Mouse (Mus musculus): Measurements from ENCODE around the gene Pml. TPM values are rescaled to one million over a fixed set of nuclear protein-coding genes. Genes with fewer than 3 reads are reported as not detected.
A peak's percentile ranks its signal among the peaks of the same experiment; 100 is the strongest.
"Not testable (repeated sequence)": the region's sequence is repeated elsewhere in the genome, so short reads cannot be mapped to it uniquely, and the experiment has no call there.

The Pml gene
- polyA plus RNA-seq, 1 experiment from 2014 or later = 6.4 TPM

DNA sequence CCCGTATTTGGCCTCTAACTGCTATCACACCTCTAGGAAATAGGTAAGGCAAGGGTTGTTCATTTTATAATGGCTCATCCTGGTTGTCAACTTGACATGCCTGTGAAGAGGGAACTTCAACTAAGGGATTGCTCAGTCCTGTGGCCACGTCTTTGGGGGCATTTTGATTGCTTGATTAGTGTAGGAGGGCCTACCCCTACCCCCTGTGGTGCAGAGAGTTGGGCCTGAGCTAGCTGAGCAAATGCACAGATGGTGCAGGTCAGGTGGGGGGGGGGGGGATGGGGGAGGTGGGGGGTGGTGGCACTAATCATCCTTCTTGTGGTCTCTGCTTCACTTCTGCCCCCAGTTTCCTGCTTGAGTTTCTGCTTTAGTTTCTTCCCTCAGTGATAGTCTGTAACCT lies 5.5 kb upstream of the Pml start:
- no peak overlapping the region for H3K4me2 ChIP-seq (replicated peaks; ENCODE audit: low read depth, low read length)
- 0 out of 2 replicates have a peak, but pooled peaks cover 5% of the 10 kb centered on the region for H3K36me3 ChIP-seq (ENCODE audit: insufficient read depth, low read length)
- TF ChIP-seq CTCF (IDR thresholded peaks at IDR 0.05) (no peak), EP300 (IDR thresholded peaks at IDR 0.05) (no peak)
- ATAC-seq (no peak), DNase-seq (ENCODE audit: low spot score) (no peak)
- peaks cover 3% of the 10 kb centered on the region; the same call in 1 of the 2 replicates for H3K4me1 ChIP-seq (ENCODE audit: insufficient read depth, low read depth, low read length)
- no peaks in the 10 kb centered on the region for H3K9me3 ChIP-seq (ENCODE audit: low read length)
- no peak overlapping the region for H3K27ac ChIP-seq (ENCODE audit: low read length)
- no peak overlapping the region for H3K9ac ChIP-seq (replicated peaks; ENCODE audit: low read depth)
- no peaks in the 10 kb centered on the region for H3K27me3 ChIP-seq (replicated peaks; ENCODE audit: insufficient read depth, low read length)
- WGBS = 70% methylated on average over 2 of the region's 2 CpGs
- H3K4me3 ChIP-seq (ENCODE audit: low read depth, low read length) = no peak overlapping the region

GRCm38 (mm10) chr9:58253805-58254122 lies 4.2 kb upstream of the Pml start:
- not testable (repeated sequence) for DNase-seq (ENCODE audit: low spot score); H3K27me3 ChIP-seq (replicated peaks; ENCODE audit: insufficient read depth, low read length); H3K9me3 ChIP-seq (ENCODE audit: low read length); ATAC-seq; H3K4me1 ChIP-seq (ENCODE audit: insufficient read depth, low read depth, low read length); H3K36me3 ChIP-seq (ENCODE audit: insufficient read depth, low read length)
- Histone ChIP-seq H3K4me2 (replicated peaks; ENCODE audit: low read depth, low read length) (peak overlapping the region; percentile 70), H3K27ac (ENCODE audit: low read length) (0 out of 2 replicates have a peak overlapping the region, but pooled peaks have one; percentile 76), H3K4me3 (ENCODE audit: low read depth, low read length) (peak overlapping the region; percentile 72), H3K9ac (replicated peaks; ENCODE audit: low read depth) (peak overlapping the region; percentile 52)
- WGBS = 57% methylated on average over 5 of the region's 5 CpGs

- ATAC-seq (peak; percentile 99), DNase-seq (ENCODE audit: low spot score) (peak; percentile 99)
- H3K9me3 ChIP-seq (ENCODE audit: low read length) = no peaks in the 10 kb centered on the region
- peak; percentile 98 for TF ChIP-seq CTCF (IDR thresholded peaks at IDR 0.05)
- TF ChIP-seq EP300 (IDR thresholded peaks at IDR 0.05) = no peak
- peak within 1 kb of the TSS; percentile 52 for H3K9ac ChIP-seq (replicated peaks; ENCODE audit: low read depth)
- H3K27me3 ChIP-seq (replicated peaks; ENCODE audit: insufficient read depth, low read length) = no peaks in the 10 kb centered on the region
- WGBS = 1% methylated on average over 31 of the region's 31 CpGs
- H3K36me3 ChIP-seq (ENCODE audit: insufficient read depth, low read length) = 0 out of 2 replicates have a peak, but pooled peaks cover 5% of the 10 kb centered on the region
- peak within 1 kb of the TSS; percentile 72 for H3K4me3 ChIP-seq (ENCODE audit: low read depth, low read length)
- H3K4me1 ChIP-seq (ENCODE audit: insufficient read depth, low read depth, low read length) = peaks cover 6% of the 10 kb centered on the region; the same call in 1 of the 2 replicates
- peak within 1 kb of the TSS; percentile 70 for H3K4me2 ChIP-seq (replicated peaks; ENCODE audit: low read depth, low read length)
- H3K27ac ChIP-seq (ENCODE audit: low read length) = peak within 1 kb of the TSS; percentile 76
These were observed 3.6 kb upstream of the Pml start, which contains the start of gene Stoml1 for GRCm38 (mm10) chr9:58253033-58253804. Stoml1 (plus strand) TSS chr9:58253164.

DNA sequence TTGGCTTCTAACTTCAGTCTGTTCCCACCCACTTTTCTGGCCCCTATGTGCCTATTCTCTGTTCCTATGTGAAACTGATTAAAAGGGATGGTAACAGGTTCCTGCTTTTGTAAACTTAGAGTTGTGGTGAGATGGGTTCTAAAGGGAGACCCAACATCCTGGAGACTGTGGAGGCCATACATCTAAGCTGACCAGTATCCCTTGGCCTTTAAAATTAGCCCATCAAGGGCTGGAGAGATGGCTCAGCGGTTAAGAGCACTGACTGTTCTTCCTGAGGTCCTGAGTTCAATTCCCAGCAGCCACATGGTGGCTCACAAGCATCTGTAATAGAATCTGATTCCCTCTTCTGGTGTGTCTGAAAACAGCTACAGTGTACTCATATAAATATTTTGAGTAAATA lies 1.1 kb upstream of the Pml start:
- H3K4me2 ChIP-seq (replicated peaks; ENCODE audit: low read depth, low read length); H3K27me3 ChIP-seq (replicated peaks; ENCODE audit: insufficient read depth, low read length); H3K27ac ChIP-seq (ENCODE audit: low read length); H3K4me3 ChIP-seq (ENCODE audit: low read depth, low read length); H3K9ac ChIP-seq (replicated peaks; ENCODE audit: low read depth); H3K36me3 ChIP-seq (ENCODE audit: insufficient read depth, low read length); ATAC-seq; DNase-seq (ENCODE audit: low spot score); H3K9me3 ChIP-seq (ENCODE audit: low read length): not testable (repeated sequence)
- 89% methylated on average over 1 of the region's 1 CpGs for WGBS
- H3K4me1 ChIP-seq (ENCODE audit: insufficient read depth, low read depth, low read length) = peaks cover 13% of the 10 kb centered on the region; the same call in 1 of the 2 replicates

DNA sequence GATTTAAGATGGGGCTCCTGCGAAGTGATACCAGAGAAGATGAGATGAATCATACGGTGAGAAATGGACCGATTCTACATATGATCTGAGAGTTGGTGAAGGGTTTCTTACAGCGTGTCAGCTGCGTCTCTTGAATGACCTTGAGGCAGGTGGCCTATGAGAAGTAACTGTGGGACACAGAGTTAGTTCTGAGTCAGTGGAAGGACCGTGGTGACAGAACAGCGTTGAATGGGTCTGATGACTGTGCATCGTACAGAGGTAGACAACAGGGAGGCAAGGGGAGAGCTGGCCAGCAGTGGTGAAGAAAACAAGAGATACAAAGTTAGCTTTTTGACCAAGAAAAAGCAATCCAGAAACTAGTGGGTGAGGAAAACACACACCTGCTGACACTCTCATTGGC lies 736 bp upstream of the Pml start:
- Histone ChIP-seq H3K4me3 (ENCODE audit: low read depth, low read length) (no peak overlapping the region), H3K27ac (ENCODE audit: low read length) (peak overlapping the region; percentile 94), H3K27me3 (replicated peaks; ENCODE audit: insufficient read depth, low read length) (no peaks in the 10 kb centered on the region), H3K9ac (replicated peaks; ENCODE audit: low read depth) (0 out of 2 replicates have a peak overlapping the region, but pooled peaks have one; percentile 69), H3K9me3 (ENCODE audit: low read length) (no peaks in the 10 kb centered on the region), H3K4me2 (replicated peaks; ENCODE audit: low read depth, low read length) (peak overlapping the region; percentile 76), H3K4me1 (ENCODE audit: insufficient read depth, low read depth, low read length) (peaks cover 13% of the 10 kb centered on the region; the same call in 1 of the 2 replicates), H3K36me3 (ENCODE audit: insufficient read depth, low read length) (no peaks in the 10 kb centered on the region)
- WGBS = 74% methylated on average over 8 of the region's 8 CpGs
- TF ChIP-seq EP300 (IDR thresholded peaks at IDR 0.05) (no peak), CTCF (IDR thresholded peaks at IDR 0.05) (no peak)
- ATAC-seq = no peak
- no peak for DNase-seq (ENCODE audit: low spot score)

GRCm38 (mm10) chr9:58248746-58249413 lies 706 bp downstream of the Pml start:
- Histone ChIP-seq H3K9ac (replicated peaks; ENCODE audit: low read depth) (peak overlapping the region; percentile 69), H3K9me3 (ENCODE audit: low read length) (no peaks in the 10 kb centered on the region), H3K4me1 (ENCODE audit: insufficient read depth, low read depth, low read length) (peaks cover 13% of the 10 kb centered on the region; the same call in 1 of the 2 replicates), H3K27ac (ENCODE audit: low read length) (peak overlapping the region; percentile 94), H3K36me3 (ENCODE audit: insufficient read depth, low read length) (no peaks in the 10 kb centered on the region), H3K4me2 (replicated peaks; ENCODE audit: low read depth, low read length) (peak overlapping the region; percentile 76), H3K4me3 (ENCODE audit: low read depth, low read length) (peak overlapping the region; percentile 55), H3K27me3 (replicated peaks; ENCODE audit: insufficient read depth, low read length) (no peaks in the 10 kb centered on the region)
- 17% methylated on average over 7 of the region's 7 CpGs for WGBS
- TF ChIP-seq EP300 (IDR thresholded peaks at IDR 0.05) (no peak), CTCF (IDR thresholded peaks at IDR 0.05) (no peak)
- no peak for DNase-seq (ENCODE audit: low spot score)
- ATAC-seq = no peak
